Mouse (Mus musculus) erythroblast, embryonic 14.5 days (primary cell): Measurements from ENCODE around the gene Defb10. TPM values are rescaled to one million over a fixed set of nuclear protein-coding genes. Genes with fewer than 3 reads are reported as not detected.
"Not testable (repeated sequence)": the region's sequence is repeated elsewhere in the genome, so short reads cannot be mapped to it uniquely, and the experiment has no call there.

Experiments
- H3K27me3 ChIP-seq: 2 replicates; pipeline ENCODE4 v1.6.1; 2012; ENCODE audit warnings: inconsistent platforms; ENCODE audit not compliant: control insufficient read depth
- H3K36me3 ChIP-seq: 2 replicates; pipeline ENCODE4 v1.6.1; 2012; ENCODE audit warnings: mild to moderate bottlenecking, inconsistent platforms; ENCODE audit not compliant: control insufficient read depth
- H3K4me1 ChIP-seq: 2 replicates; pipeline ENCODE4 v1.6.1; 2012; ENCODE audit warnings: inconsistent platforms; ENCODE audit not compliant: control insufficient read depth
- H3K4me3 ChIP-seq: replicated peaks from 2 replicates; pipeline ENCODE3; 2012; ENCODE audit warnings: moderate library complexity, mild to moderate bottlenecking, inconsistent platforms
- H3K9me3 ChIP-seq: 2 replicates; pipeline ENCODE4 v1.6.1; 2012; ENCODE audit warnings: low read length, inconsistent platforms, mixed read lengths; ENCODE audit not compliant: control insufficient read depth
- polyA plus RNA-seq: library from polyadenylated mRNA; stranded (reverse); fragments of >175 nt; gene quantifications from 2 replicates; pipeline ENCODE4 v1.2.3, GENCODE M21; 2012

The Defb10 gene
- not detected in 2 replicates for polyA plus RNA-seq

DNA sequence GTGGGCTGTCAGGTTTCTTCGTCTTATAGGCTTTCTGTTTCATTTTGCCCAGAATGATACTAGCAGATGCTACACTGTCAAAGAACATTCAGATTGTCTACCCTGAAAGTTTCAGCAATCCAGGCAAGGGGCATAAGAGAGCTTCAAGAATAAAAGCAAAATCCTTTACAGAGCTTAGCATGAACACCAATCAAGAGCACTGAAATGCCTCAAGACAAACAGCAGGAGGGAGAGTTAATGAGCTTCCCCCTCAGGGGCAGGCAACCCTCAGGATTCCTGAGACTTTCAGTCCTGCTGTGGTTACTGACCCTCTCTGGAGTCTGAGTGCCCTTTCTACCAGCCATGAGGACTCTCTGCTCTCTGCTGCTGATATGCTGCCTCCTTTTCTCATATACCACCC lies at the start of gene Defb10:
Defb10 (plus strand) TSS at position 316 of the 400 bp plus-strand sequence.
- not testable (repeated sequence) for H3K4me3 ChIP-seq, H3K4me1 ChIP-seq, H3K36me3 ChIP-seq, H3K9me3 ChIP-seq, H3K27me3 ChIP-seq

- not testable (repeated sequence) for H3K9me3 ChIP-seq, H3K4me1 ChIP-seq, H3K36me3 ChIP-seq, H3K4me3 ChIP-seq, H3K27me3 ChIP-seq
Observed at GRCm38 (mm10) chr8:21885321-21885720, 26.6 kb downstream of the Defb10 start, which contains the start of gene Defb9. Gene Defb9, minus strand, starts transcription at chr8:21885421.

DNA sequence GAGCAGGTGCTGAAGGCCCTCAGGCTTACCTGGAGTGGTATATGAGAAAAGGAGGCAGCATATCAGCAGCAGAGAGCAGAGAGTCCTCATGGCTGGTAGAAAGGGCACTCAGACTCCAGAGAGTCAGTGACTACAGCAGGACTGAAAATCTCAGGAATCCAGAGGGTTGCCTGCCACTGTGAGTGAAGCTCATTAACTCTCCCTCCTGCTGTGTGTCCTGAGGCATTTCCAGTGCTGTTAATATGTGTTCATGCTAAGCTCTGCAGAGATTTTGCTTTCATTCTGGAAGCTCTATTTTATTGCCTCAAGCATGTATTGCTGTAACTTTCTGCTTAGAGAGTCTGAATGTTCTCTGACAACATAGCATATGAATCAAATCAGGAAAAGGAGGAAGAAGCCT lies 47.6 kb downstream of the Defb10 start, which contains the start of gene Defb11:
Defb11 (minus strand) TSS at position 123 of the 400 bp plus-strand sequence.
- H3K27me3 ChIP-seq, H3K4me3 ChIP-seq, H3K36me3 ChIP-seq, H3K4me1 ChIP-seq, H3K9me3 ChIP-seq: not testable (repeated sequence)

Other genes starting within 250 kb of the Defb10 start
- gene Defa26, start 240.7 kb upstream of the Defb10 start, polyA plus RNA-seq: not detected in 2 replicates
- not detected in 2 replicates for gene Defa17, start 203.1 kb upstream of the Defb10 start, polyA plus RNA-seq
- not detected in 2 replicates for gene Defa34, start 193.1 kb upstream of the Defb10 start, polyA plus RNA-seq
- gene AY761184, start 155.3 kb upstream of the Defb10 start, polyA plus RNA-seq: not detected in 2 replicates
- not detected in 2 replicates for gene Defa24, start 124.4 kb upstream of the Defb10 start, polyA plus RNA-seq
- gene Defb50, start 35.4 kb upstream of the Defb10 start, polyA plus RNA-seq: not detected in 2 replicates
- gene Defb2, start 19.0 kb upstream of the Defb10 start, polyA plus RNA-seq: not detected in 2 replicates
- not detected in 2 replicates for gene Defb9, start 26.5 kb downstream of the Defb10 start, polyA plus RNA-seq
- gene Defb11, start 47.5 kb downstream of the Defb10 start, polyA plus RNA-seq: not detected in 2 replicates
- gene Defb15, start 73.8 kb downstream of the Defb10 start, polyA plus RNA-seq: not detected in 2 replicates
- gene Defb35, start 79.5 kb downstream of the Defb10 start, polyA plus RNA-seq: not detected in 2 replicates
- not detected in 2 replicates for gene Defb13, start 87.9 kb downstream of the Defb10 start, polyA plus RNA-seq
- gene Fam90a1a, start 99.8 kb downstream of the Defb10 start, polyA plus RNA-seq: not detected in 2 replicates
- gene Ccdc70, start 110.9 kb downstream of the Defb10 start, polyA plus RNA-seq: not detected in 2 replicates
- 0.38 and 0.42 TPM in 2 replicates for gene Atp7b, start 201.4 kb downstream of the Defb10 start, polyA plus RNA-seq
- gene Alg11, start 201.8 kb downstream of the Defb10 start, polyA plus RNA-seq: 0.01 TPM in 2 replicates